Mouse (Mus musculus): ENCODE data around the gene St3gal6. TPM values are rescaled to one million over a fixed set of nuclear protein-coding genes. Genes with fewer than 3 reads are reported as not detected.
"Not testable (repeated sequence)": the region's sequence is repeated elsewhere in the genome, so short reads cannot be mapped to it uniquely, and the experiment has no call there.

Gene St3gal6
- polyA plus RNA-seq, 1 experiment from 2014 or later, result 80.5 TPM

GRCm38 (mm10) chr16:58470061-58470460 is 54.0 kb downstream of the St3gal6 start:
- ATAC-seq (ENCODE audit: low FRiP score, low TSS enrichment), result no peak
- Histone ChIP-seq H3K4me3 (ENCODE audit: low read length) (no peak overlapping the region), H3K27me3 (ENCODE audit: insufficient read depth, low read length) (no peaks in the 10 kb centered on the region), H3K9ac (replicated peaks; ENCODE audit: low read length) (no peak overlapping the region), H3K4me1 (ENCODE audit: insufficient read depth, low read length) (no peaks in the 10 kb centered on the region; the same call in 1 of the 2 replicates), H3K9me3 (ENCODE audit: low read length) (no peaks in the 10 kb centered on the region), H3K27ac (ENCODE audit: low read length) (no peak overlapping the region), H3K4me2 (replicated peaks; ENCODE audit: low read depth, low read length) (no peak overlapping the region), H3K36me3 (ENCODE audit: insufficient read depth, low read length) (peaks cover 50% of the 10 kb centered on the region)
- 93% methylated on average over 8 of the region's 8 CpGs for WGBS

GRCm38 (mm10) chr16:58465412-58465811 is 58.6 kb downstream of the St3gal6 start:
- Histone ChIP-seq H3K27ac (ENCODE audit: low read length) (no peak overlapping the region), H3K27me3 (ENCODE audit: insufficient read depth, low read length) (no peaks in the 10 kb centered on the region), H3K36me3 (ENCODE audit: insufficient read depth, low read length) (peaks cover 39% of the 10 kb centered on the region; the same call in 1 of the 2 replicates), H3K9me3 (ENCODE audit: low read length) (no peaks in the 10 kb centered on the region), H3K4me1 (ENCODE audit: insufficient read depth, low read length) (no peaks in the 10 kb centered on the region), H3K4me3 (ENCODE audit: low read length) (no peak overlapping the region), H3K9ac (replicated peaks; ENCODE audit: low read length) (no peak overlapping the region), H3K4me2 (replicated peaks; ENCODE audit: low read depth, low read length) (no peak overlapping the region)
- 91% methylated on average over 9 of the region's 9 CpGs for WGBS
- no peak for ATAC-seq (ENCODE audit: low FRiP score, low TSS enrichment)

GRCm38 (mm10) chr16:58464051-58464450 is 60.0 kb downstream of the St3gal6 start:
- WGBS, result 80% methylated on average over 14 of the region's 14 CpGs
- Histone ChIP-seq H3K4me3 (ENCODE audit: low read length) (no peak overlapping the region), H3K27me3 (ENCODE audit: insufficient read depth, low read length) (no peaks in the 10 kb centered on the region), H3K9me3 (ENCODE audit: low read length) (no peaks in the 10 kb centered on the region), H3K27ac (ENCODE audit: low read length) (no peak overlapping the region), H3K4me2 (replicated peaks; ENCODE audit: low read depth, low read length) (no peak overlapping the region), H3K4me1 (ENCODE audit: insufficient read depth, low read length) (no peaks in the 10 kb centered on the region), H3K36me3 (ENCODE audit: insufficient read depth, low read length) (peaks cover 32% of the 10 kb centered on the region; the same call in 1 of the 2 replicates), H3K9ac (replicated peaks; ENCODE audit: low read length) (no peak overlapping the region)
- ATAC-seq (ENCODE audit: low FRiP score, low TSS enrichment), result peak; percentile 50; the same call in 1 of the 2 replicates

GRCm38 (mm10) chr16:58462519-58462918 is 61.5 kb downstream of the St3gal6 start:
- H3K27me3 ChIP-seq (ENCODE audit: insufficient read depth, low read length), result no peaks in the 10 kb centered on the region
- no peak overlapping the region for H3K9ac ChIP-seq (replicated peaks; ENCODE audit: low read length)
- H3K27ac ChIP-seq (ENCODE audit: low read length), result no peak overlapping the region
- no peaks in the 10 kb centered on the region for H3K4me1 ChIP-seq (ENCODE audit: insufficient read depth, low read length)
- no peaks in the 10 kb centered on the region for H3K9me3 ChIP-seq (ENCODE audit: low read length)
- peaks cover 31% of the 10 kb centered on the region; the same call in 1 of the 2 replicates for H3K36me3 ChIP-seq (ENCODE audit: insufficient read depth, low read length)
- H3K4me2 ChIP-seq (replicated peaks; ENCODE audit: low read depth, low read length), result no peak overlapping the region
- no peak for ATAC-seq (ENCODE audit: low FRiP score, low TSS enrichment)
- H3K4me3 ChIP-seq (ENCODE audit: low read length), result no peak overlapping the region
- WGBS, result 93% methylated on average over 2 of the region's 2 CpGs

- Histone ChIP-seq H3K4me3 (ENCODE audit: low read length) (no peak overlapping the region), H3K27me3 (ENCODE audit: insufficient read depth, low read length) (no peaks in the 10 kb centered on the region), H3K36me3 (ENCODE audit: insufficient read depth, low read length) (peaks cover 30% of the 10 kb centered on the region; the same call in 1 of the 2 replicates), H3K4me1 (ENCODE audit: insufficient read depth, low read length) (0 out of 2 replicates have a peak, but pooled peaks cover 1% of the 10 kb centered on the region), H3K9ac (replicated peaks; ENCODE audit: low read length) (no peak overlapping the region), H3K9me3 (ENCODE audit: low read length) (no peaks in the 10 kb centered on the region), H3K27ac (ENCODE audit: low read length) (no peak overlapping the region), H3K4me2 (replicated peaks; ENCODE audit: low read depth, low read length) (no peak overlapping the region)
- no peak for ATAC-seq (ENCODE audit: low FRiP score, low TSS enrichment)
- 93% methylated on average over 2 of the region's 2 CpGs for WGBS
Measured at GRCm38 (mm10) chr16:58461856-58462518, 62.1 kb downstream of the St3gal6 start.

- no peak overlapping the region for H3K4me2 ChIP-seq (replicated peaks; ENCODE audit: low read depth, low read length)
- 0 out of 2 replicates have a peak, but pooled peaks cover 3% of the 10 kb centered on the region for H3K4me1 ChIP-seq (ENCODE audit: insufficient read depth, low read length)
- ATAC-seq (ENCODE audit: low FRiP score, low TSS enrichment), result no peak
- H3K4me3 ChIP-seq (ENCODE audit: low read length), result no peak overlapping the region
- no peaks in the 10 kb centered on the region for H3K27me3 ChIP-seq (ENCODE audit: insufficient read depth, low read length)
- no peak overlapping the region for H3K9ac ChIP-seq (replicated peaks; ENCODE audit: low read length)
- 79% methylated on average over 10 of the region's 10 CpGs for WGBS
- H3K27ac ChIP-seq (ENCODE audit: low read length), result no peak overlapping the region
- H3K36me3 ChIP-seq (ENCODE audit: insufficient read depth, low read length), result peaks cover 17% of the 10 kb centered on the region; the same call in 1 of the 2 replicates
- no peaks in the 10 kb centered on the region for H3K9me3 ChIP-seq (ENCODE audit: low read length)
Measured at GRCm38 (mm10) chr16:58460386-58460785, 63.7 kb downstream of the St3gal6 start.

DNA sequence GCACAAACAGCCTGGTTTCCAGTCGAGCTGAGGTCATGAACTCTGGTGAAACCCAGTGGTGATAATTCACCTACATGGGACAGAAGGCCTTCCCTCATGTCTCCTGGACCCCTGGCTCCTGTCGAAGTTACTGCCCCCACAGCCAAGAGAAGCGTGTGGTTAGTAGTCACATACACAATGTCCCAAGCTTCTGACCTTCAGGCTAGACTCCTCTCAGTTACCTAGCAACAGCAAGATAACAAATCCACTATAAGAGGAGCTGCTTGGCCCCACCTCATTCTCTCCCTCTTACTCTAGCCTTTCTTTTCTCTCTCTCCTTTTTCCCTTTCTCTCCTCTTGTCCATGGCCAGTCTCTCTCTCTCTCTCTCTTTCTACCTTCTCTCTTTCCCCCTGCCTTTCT is 64.1 kb downstream of the St3gal6 start:
- not testable (repeated sequence) for H3K4me1 ChIP-seq (ENCODE audit: insufficient read depth, low read length); H3K27ac ChIP-seq (ENCODE audit: low read length); H3K9me3 ChIP-seq (ENCODE audit: low read length); H3K4me2 ChIP-seq (replicated peaks; ENCODE audit: low read depth, low read length); H3K9ac ChIP-seq (replicated peaks; ENCODE audit: low read length); H3K4me3 ChIP-seq (ENCODE audit: low read length); H3K27me3 ChIP-seq (ENCODE audit: insufficient read depth, low read length); ATAC-seq (ENCODE audit: low FRiP score, low TSS enrichment)
- WGBS, result 21% methylated on average over 3 of the region's 3 CpGs
- H3K36me3 ChIP-seq (ENCODE audit: insufficient read depth, low read length), result peaks cover 14% of the 10 kb centered on the region; the same call in 1 of the 2 replicates

- Histone ChIP-seq H3K9ac (replicated peaks; ENCODE audit: low read length) (no peak overlapping the region), H3K4me1 (ENCODE audit: insufficient read depth, low read length) (0 out of 2 replicates have a peak, but pooled peaks cover 3% of the 10 kb centered on the region), H3K4me2 (replicated peaks; ENCODE audit: low read depth, low read length) (no peak overlapping the region), H3K27me3 (ENCODE audit: insufficient read depth, low read length) (no peaks in the 10 kb centered on the region), H3K4me3 (ENCODE audit: low read length) (no peak overlapping the region), H3K9me3 (ENCODE audit: low read length) (no peaks in the 10 kb centered on the region), H3K36me3 (ENCODE audit: insufficient read depth, low read length) (peaks cover 8% of the 10 kb centered on the region; the same call in 1 of the 2 replicates), H3K27ac (ENCODE audit: low read length) (no peak overlapping the region)
- WGBS, result 79% methylated on average over 6 of the region's 6 CpGs
- ATAC-seq (ENCODE audit: low FRiP score, low TSS enrichment), result no peak
Measured at GRCm38 (mm10) chr16:58456991-58457390, 67.1 kb downstream of the St3gal6 start.

GRCm38 (mm10) chr16:58456445-58456844 is 67.6 kb downstream of the St3gal6 start:
- no peaks in the 10 kb centered on the region for H3K27me3 ChIP-seq (ENCODE audit: insufficient read depth, low read length)
- H3K4me3 ChIP-seq (ENCODE audit: low read length), result no peak overlapping the region
- no peak for ATAC-seq (ENCODE audit: low FRiP score, low TSS enrichment)
- peaks cover 11% of the 10 kb centered on the region; the same call in 1 of the 2 replicates for H3K36me3 ChIP-seq (ENCODE audit: insufficient read depth, low read length)
- peak overlapping the region; percentile 35; the same call in 1 of the 2 replicates for H3K27ac ChIP-seq (ENCODE audit: low read length)
- H3K4me2 ChIP-seq (replicated peaks; ENCODE audit: low read depth, low read length), result no peak overlapping the region
- no peak overlapping the region for H3K9ac ChIP-seq (replicated peaks; ENCODE audit: low read length)
- H3K4me1 ChIP-seq (ENCODE audit: insufficient read depth, low read length), result 0 out of 2 replicates have a peak, but pooled peaks cover 3% of the 10 kb centered on the region
- no peaks in the 10 kb centered on the region for H3K9me3 ChIP-seq (ENCODE audit: low read length)
- WGBS, result 74% methylated on average over 5 of the region's 5 CpGs

DNA sequence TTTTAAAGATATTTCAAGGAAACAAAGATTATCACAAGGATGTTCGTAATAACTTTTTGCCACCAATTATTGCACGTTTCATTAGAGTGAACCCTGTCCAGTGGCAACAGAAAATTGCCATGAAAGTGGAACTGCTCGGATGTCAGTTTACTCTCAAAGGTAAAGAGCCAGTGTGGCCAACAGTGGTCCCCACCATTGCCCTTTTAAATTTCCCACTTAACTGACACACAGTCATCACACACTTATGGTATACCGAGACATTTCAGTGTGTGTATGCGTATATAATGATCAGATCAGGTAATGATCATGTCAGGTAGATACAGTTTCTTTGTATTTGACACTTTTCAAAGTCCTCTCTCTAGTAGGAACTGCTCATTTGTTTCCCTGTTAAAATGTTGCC is 68.9 kb downstream of the St3gal6 start:
- H3K9me3 ChIP-seq (ENCODE audit: low read length), result no peaks in the 10 kb centered on the region
- H3K4me1 ChIP-seq (ENCODE audit: insufficient read depth, low read length), result 0 out of 2 replicates have a peak, but pooled peaks cover 3% of the 10 kb centered on the region
- H3K4me2 ChIP-seq (replicated peaks; ENCODE audit: low read depth, low read length), result no peak overlapping the region
- no peak for ATAC-seq (ENCODE audit: low FRiP score, low TSS enrichment)
- peaks cover 9% of the 10 kb centered on the region; the same call in 1 of the 2 replicates for H3K36me3 ChIP-seq (ENCODE audit: insufficient read depth, low read length)
- WGBS, result 88% methylated on average over 5 of the region's 5 CpGs
- H3K27ac ChIP-seq (ENCODE audit: low read length), result no peak overlapping the region
- H3K27me3 ChIP-seq (ENCODE audit: insufficient read depth, low read length), result no peaks in the 10 kb centered on the region
- no peak overlapping the region for H3K4me3 ChIP-seq (ENCODE audit: low read length)
- H3K9ac ChIP-seq (replicated peaks; ENCODE audit: low read length), result no peak overlapping the region
